ENCODE assay signal across 22 mouse cellular contexts in genomic region chr1:127513664-127514063, GRCm38 (mm10).
DNase-seq lines count a peak whose midpoint lies in the region; ATAC-seq and TF ChIP-seq lines count a peak whose summit lies in the region.
"Had no signal": no experiment of that assay in that cellular context is flagged by ENCODE, and none has a peak within 500 bp of the region (broad histone marks: within the 10 kb centered on the region; RNA-seq: fewer than 3 reads in every experiment).

No protein-coding gene starts in this region.

- peaks cover 12% of the 10 kb centered on the region for H3K9me3 ChIP-seq in liver, postnatal 0 days (ENCODE audit: low read length)
- H3K9me3 ChIP-seq in liver, embryonic 11.5 days (ENCODE audit: control insufficient read depth, low read length), result no peaks in the 10 kb centered on the region

- H3K27me3 ChIP-seq in liver, postnatal 0 days (ENCODE audit: insufficient read depth, low read length), result no peaks in the 10 kb centered on the region
- no peaks in the 10 kb centered on the region for H3K27me3 ChIP-seq in liver, embryonic 11.5 days (replicated peaks; ENCODE audit: control insufficient read depth, insufficient read depth, low read length)
- no peaks in the 10 kb centered on the region for H3K27me3 ChIP-seq in spleen, adult 2 months (ENCODE audit: control insufficient read depth, insufficient read depth, low read length)
- H3K27me3 ChIP-seq: limb, embryonic 12.5 days; liver, embryonic 12.5 days; midbrain, embryonic 13.5 days had no signal

- no peaks in the 10 kb centered on the region for H3K36me3 ChIP-seq in liver, postnatal 0 days (replicated peaks; ENCODE audit: insufficient read depth, low read length)
- no peaks in the 10 kb centered on the region for H3K36me3 ChIP-seq in liver, embryonic 11.5 days (ENCODE audit: control insufficient read depth, insufficient read depth, low read length)
- H3K36me3 ChIP-seq in spleen, adult 2 months (ENCODE audit: control insufficient read depth, insufficient read depth, low read length), result 0 out of 2 replicates have a peak, but pooled peaks cover 1% of the 10 kb centered on the region
- H3K36me3 ChIP-seq: limb, embryonic 12.5 days; liver, embryonic 12.5 days had no signal

- no peak overlapping the region for H3K4me3 ChIP-seq in liver, postnatal 0 days (ENCODE audit: low read depth, low read length)
- H3K4me3 ChIP-seq in liver, embryonic 11.5 days (ENCODE audit: low read depth, low read length), result no peak overlapping the region
- H3K4me3 ChIP-seq in spleen, adult 2 months (ENCODE audit: extremely low read depth, insufficient read depth, insufficient read length), result no peak overlapping the region
- H3K4me3 ChIP-seq: forebrain, embryonic 10.5 days; heart, adult 2 months; limb, embryonic 12.5 days; liver, embryonic 12.5 days; midbrain, embryonic 13.5 days had no signal

- TF ChIP-seq CTCF in liver, postnatal 0 days (IDR thresholded peaks at IDR 0.05; ENCODE audit: low read depth), result no peak
- no peak for TF ChIP-seq CTCF in spleen, adult 2 months (IDR thresholded peaks at IDR 0.05; ENCODE audit: extremely low read depth, insufficient read depth, insufficient read length, insufficient replicate concordance)

- TF ChIP-seq EP300 in liver, postnatal 0 days (IDR thresholded peaks at IDR 0.05; ENCODE audit: low read depth), result no peak

- H3K27ac ChIP-seq in liver, postnatal 0 days (ENCODE audit: low read depth), result peak overlapping the region; percentile 58
- no peak overlapping the region for H3K27ac ChIP-seq in liver, embryonic 11.5 days (ENCODE audit: low read depth, low read length)
- peak overlapping the region; percentile 98 for H3K27ac ChIP-seq in spleen, adult 2 months (ENCODE audit: insufficient read depth, low read length)
- H3K27ac ChIP-seq: forebrain, embryonic 10.5 days; heart, adult 2 months; hindbrain, embryonic 14.5 days; limb, embryonic 12.5 days; liver, embryonic 12.5 days; midbrain, embryonic 13.5 days had no signal

- TF ChIP-seq POLR2A in spleen, adult 2 months (IDR thresholded peaks at IDR 0.05; ENCODE audit: low read depth, low read length), result peak; percentile 58; the same call in 1 of the 2 replicates

- H3K4me2 ChIP-seq in liver, postnatal 0 days (ENCODE audit: low read depth, low read length), result no peak overlapping the region
- H3K4me2 ChIP-seq in liver, embryonic 11.5 days, result no peak overlapping the region
- H3K4me2 ChIP-seq: hindbrain, embryonic 14.5 days; limb, embryonic 12.5 days; liver, embryonic 12.5 days; midbrain, embryonic 13.5 days had no signal

- 65% methylated on average over 3 of the region's 3 CpGs for WGBS in liver, postnatal 0 days (ENCODE audit: insufficient replicate concordance)
- WGBS in liver, embryonic 11.5 days, result 81% methylated on average over 3 of the region's 3 CpGs
- WGBS in spleen, adult 2 months, result 13% methylated on average over 3 of the region's 3 CpGs

- 0 out of 2 replicates have a peak, but pooled peaks have one; percentile 28 for ATAC-seq in liver, postnatal 0 days
- ATAC-seq in liver, embryonic 11.5 days (replicated peaks; ENCODE audit: low FRiP score), result no peak
- ATAC-seq in granulocyte monocyte progenitor cell, adult 5-6 weeks (replicated peaks; ENCODE audit: poor library complexity, severe bottlenecking), result peak; percentile 25
- ATAC-seq in activated CD4-positive, CD25-positive, alpha-beta regulatory T cell, adult 4 months, result no peak
- ATAC-seq: forebrain, embryonic 16.5 days; liver, embryonic 12.5 days; midbrain, embryonic 13.5 days had no signal

- DNase-seq in liver, postnatal 0 days, result no peak
- no peak for DNase-seq in liver, embryonic 11.5 days (ENCODE audit: low spot score)
- DNase-seq in B cell, adult 2 months, result peak; percentile 70 to 72
- peak; percentile 64 to 70 for DNase-seq in spleen, adult 2 months (ENCODE audit: low read depth in 1 of 2, low spot score in 2 of 2)
- DNase-seq in adrenal gland, postnatal 36 days, result no peak
- DNase-seq: adrenal gland, postnatal 10 days; cerebellum, adult 11 months; cerebellum, adult 9-11 months; gastrocnemius, postnatal 14 days; heart, adult 2 months; kidney, adult 9 months; kidney, postnatal 14 days; lung, adult 2 months; right cerebral cortex, postnatal 14 days had no signal

- no peaks in the 10 kb centered on the region for H3K4me1 ChIP-seq in liver, postnatal 0 days (ENCODE audit: insufficient read depth)
- H3K4me1 ChIP-seq in liver, embryonic 11.5 days (replicated peaks; ENCODE audit: control insufficient read depth, insufficient read depth, low read length), result no peaks in the 10 kb centered on the region
- peaks cover 21% of the 10 kb centered on the region; the same call in 1 of the 2 replicates for H3K4me1 ChIP-seq in spleen, adult 2 months (ENCODE audit: control insufficient read depth, insufficient read depth, insufficient read length)
- H3K4me1 ChIP-seq: forebrain, embryonic 10.5 days; limb, embryonic 12.5 days; liver, embryonic 12.5 days had no signal

- no peak overlapping the region for H3K9ac ChIP-seq in liver, postnatal 0 days (replicated peaks)
- H3K9ac ChIP-seq in liver, embryonic 11.5 days (ENCODE audit: low read depth, low read length), result no peak overlapping the region
- H3K9ac ChIP-seq: hindbrain, embryonic 14.5 days; limb, embryonic 12.5 days; liver, embryonic 12.5 days; midbrain, embryonic 13.5 days had no signal

Comparison
In these comparisons a context has a peak if more than half of its experiments do, and no peak if none do; other contexts are left out.
1. ATAC-seq: peak in liver, postnatal 0 days (single experiment) and granulocyte monocyte progenitor cell, adult 5-6 weeks (single experiment); none in liver, embryonic 11.5 days (single experiment) and activated CD4-positive, CD25-positive, alpha-beta regulatory T cell, adult 4 months (single experiment).
2. DNase-seq: peak in B cell, adult 2 months (2 of 2) and spleen, adult 2 months (2 of 2); none in liver, postnatal 0 days (single experiment), liver, embryonic 11.5 days (single experiment) and adrenal gland, postnatal 36 days (0 of 2).